Mouse (Mus musculus): ENCODE measurements around the gene Cog5.

Gene Cog5

DNA sequence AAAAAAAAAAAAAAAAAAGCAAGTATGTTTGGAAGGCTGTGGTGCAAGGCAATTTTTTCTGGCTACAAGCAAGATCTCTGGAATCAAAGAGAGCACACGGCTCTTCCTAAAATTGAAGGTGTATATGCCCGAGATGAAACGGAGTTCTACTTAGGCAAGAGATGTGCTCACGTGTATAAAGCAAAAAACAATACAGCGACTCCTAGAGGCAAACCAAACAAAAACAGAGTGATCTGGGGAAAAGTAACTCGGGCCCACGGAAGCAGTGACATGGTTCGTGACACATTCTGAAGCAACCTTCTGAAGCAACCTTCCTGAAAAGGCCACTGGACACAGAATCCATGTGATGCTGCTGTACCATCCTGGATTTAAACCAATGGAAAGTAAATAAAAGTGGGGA, 92.6 kb downstream of the Cog5 start:
- no peak for TF ChIP-seq GATA4 (IDR thresholded peaks at IDR 0.05; ENCODE audit: insufficient replicate concordance, low read length)

DNA sequence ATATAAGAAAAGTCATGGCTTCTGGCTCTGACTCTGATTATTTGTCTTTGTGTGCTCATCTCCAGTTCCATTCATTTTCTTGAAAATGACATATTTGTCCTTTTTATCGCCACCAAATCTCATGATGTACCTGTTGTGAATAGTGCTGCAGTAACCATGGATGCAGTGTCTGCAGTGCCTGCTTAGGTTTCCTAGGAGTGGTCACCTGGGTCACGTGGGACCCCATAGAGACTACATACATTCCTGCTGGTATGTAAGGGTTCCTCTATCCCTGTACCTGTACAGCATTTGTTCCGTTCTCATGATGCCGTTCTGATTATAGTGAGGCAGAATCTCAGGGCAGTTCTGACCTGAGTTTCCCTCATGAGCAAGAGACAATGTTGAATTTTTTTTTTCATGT, 95.2 kb downstream of the Cog5 start:
- no peak for TF ChIP-seq GATA4 (IDR thresholded peaks at IDR 0.05; ENCODE audit: insufficient replicate concordance, low read length)

GRCm38 (mm10) chr12:31754465-31754864, 99.8 kb downstream of the Cog5 start:
- TF ChIP-seq GATA4 (IDR thresholded peaks at IDR 0.05; ENCODE audit: insufficient replicate concordance, low read length), result no peak

- no peak for TF ChIP-seq GATA4 (IDR thresholded peaks at IDR 0.05; ENCODE audit: insufficient replicate concordance, low read length)
These were observed 101.5 kb downstream of the Cog5 start for GRCm38 (mm10) chr12:31755885-31756755.

DNA sequence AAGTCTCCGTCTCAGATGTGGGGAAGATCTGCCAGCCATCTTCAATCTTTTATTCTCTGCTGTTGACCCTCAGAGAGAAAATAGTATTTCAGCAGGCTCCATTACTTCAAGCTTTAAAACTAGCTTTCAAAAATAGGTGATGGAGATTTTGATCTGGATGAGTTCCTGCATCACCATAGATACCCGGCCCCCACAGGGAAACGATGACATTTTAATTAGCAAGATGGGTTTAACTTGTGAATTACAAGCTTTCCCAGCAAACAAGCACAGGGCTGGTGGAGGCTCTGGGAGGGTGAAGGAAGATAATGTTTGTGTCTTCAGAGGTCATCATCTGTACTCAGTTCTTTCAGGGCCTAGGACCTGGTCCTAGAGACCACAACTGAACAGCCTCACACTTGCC, 118.9 kb downstream of the Cog5 start:
- no peak for TF ChIP-seq GATA4 (IDR thresholded peaks at IDR 0.05; ENCODE audit: insufficient replicate concordance, low read length)

DNA sequence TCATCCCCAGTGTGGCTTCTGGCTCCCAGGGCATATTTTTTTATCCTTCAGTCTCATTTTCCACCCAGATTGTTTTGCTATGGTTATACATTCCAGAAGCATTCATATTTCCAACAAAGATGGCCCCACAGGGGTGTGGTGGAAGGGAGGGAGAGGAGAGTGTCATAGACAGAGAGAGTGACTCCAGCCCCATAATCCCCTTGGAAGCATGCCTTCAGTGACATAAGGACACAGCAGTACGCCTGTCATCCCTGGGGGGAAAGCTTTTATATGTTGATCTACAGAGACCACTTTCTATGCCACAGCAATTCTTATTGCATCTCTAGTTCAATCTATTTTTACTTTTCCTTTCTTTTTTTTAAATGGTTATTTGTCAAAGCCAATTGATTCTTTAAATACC, 129.6 kb downstream of the Cog5 start:
- TF ChIP-seq GATA4 (IDR thresholded peaks at IDR 0.05; ENCODE audit: insufficient replicate concordance, low read length), result no peak

GRCm38 (mm10) chr12:31788530-31788929, 133.9 kb downstream of the Cog5 start:
- no peak for TF ChIP-seq GATA4 (IDR thresholded peaks at IDR 0.05; ENCODE audit: insufficient replicate concordance, low read length)

DNA sequence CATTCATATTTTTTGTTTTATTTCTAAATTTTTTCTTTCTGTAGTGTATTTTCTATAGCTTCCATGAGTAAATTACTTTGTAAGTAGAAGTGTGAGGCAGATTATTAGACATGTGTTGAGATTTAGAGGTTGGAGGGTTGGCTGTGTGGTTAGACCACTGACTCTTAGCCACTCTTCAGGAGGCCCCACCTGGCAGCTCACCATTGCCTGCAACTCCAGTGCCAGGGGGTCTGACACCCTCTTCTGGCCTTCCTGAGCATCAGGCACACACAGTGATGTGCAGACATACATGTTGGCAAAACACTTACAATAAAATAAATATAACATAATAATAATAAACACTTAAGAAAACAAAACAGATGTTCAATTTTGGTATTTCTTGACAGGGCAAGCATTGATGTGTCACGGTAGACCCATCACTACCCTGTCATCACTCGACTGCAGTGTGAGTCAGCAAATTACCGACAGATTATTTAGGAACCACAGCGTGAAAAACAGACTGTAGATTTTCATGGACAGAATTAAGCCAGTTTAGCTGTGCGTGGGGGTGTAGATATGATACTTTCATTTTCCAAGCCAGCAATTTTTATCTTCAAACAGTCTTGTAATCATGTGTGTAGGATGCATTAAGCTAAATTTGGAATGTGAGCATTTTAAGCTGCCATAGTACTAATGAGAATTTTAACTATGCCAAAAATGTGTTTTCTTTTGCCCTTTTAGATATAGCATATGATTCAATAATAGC, 151.9 kb downstream of the Cog5 start:
- TF ChIP-seq GATA4 (IDR thresholded peaks at IDR 0.05; ENCODE audit: insufficient replicate concordance, low read length), result no peak

GRCm38 (mm10) chr12:31818051-31818461, 163.4 kb downstream of the Cog5 start:
- TF ChIP-seq GATA4 (IDR thresholded peaks at IDR 0.05; ENCODE audit: insufficient replicate concordance, low read length), result no peak

DNA sequence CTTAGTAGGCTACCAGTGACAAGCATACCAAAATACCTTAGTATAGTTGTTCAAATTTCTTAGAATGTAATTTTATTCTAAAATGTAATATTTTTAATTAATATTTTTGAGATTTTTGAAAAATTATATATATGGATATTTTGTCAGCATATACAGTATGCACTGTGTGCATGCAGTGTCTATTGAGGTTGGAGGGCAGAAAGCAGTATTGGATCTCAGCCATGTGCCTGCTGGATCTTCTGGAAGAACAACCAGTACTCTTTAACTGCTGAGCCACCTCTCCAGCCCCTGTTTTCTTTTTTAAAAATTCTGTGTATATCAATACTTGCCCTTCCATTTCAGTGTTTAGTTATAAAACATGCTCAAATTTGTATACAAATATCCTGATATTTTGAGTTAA, 164.4 kb downstream of the Cog5 start:
- TF ChIP-seq GATA4 (IDR thresholded peaks at IDR 0.05; ENCODE audit: insufficient replicate concordance, low read length), result no peak

GRCm38 (mm10) chr12:31819520-31819919, 164.9 kb downstream of the Cog5 start:
- TF ChIP-seq GATA4 (IDR thresholded peaks at IDR 0.05; ENCODE audit: insufficient replicate concordance, low read length), result no peak

DNA sequence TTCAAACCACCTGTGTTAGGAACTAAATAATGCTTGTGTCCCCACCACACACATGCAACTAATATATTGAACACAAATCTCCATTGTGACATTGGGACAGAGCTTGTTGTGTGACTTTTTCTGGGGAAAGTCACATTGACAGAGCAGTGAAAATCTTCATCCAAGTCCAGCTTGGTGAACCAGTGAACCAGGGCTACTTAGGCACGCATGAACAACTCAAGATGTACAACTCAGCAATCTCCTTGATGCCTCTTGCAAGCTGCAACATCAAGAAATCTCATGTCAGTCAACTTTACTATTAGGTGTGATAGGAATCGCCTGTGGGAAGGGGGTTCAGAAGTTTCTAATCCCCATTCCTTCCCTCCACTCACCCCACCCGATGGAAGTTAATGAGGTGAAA, 169.0 kb downstream of the Cog5 start:
- no peak for TF ChIP-seq GATA4 (IDR thresholded peaks at IDR 0.05; ENCODE audit: insufficient replicate concordance, low read length)

GRCm38 (mm10) chr12:31824831-31825230, 170.2 kb downstream of the Cog5 start:
- TF ChIP-seq GATA4 (IDR thresholded peaks at IDR 0.05; ENCODE audit: insufficient replicate concordance, low read length), result no peak

DNA sequence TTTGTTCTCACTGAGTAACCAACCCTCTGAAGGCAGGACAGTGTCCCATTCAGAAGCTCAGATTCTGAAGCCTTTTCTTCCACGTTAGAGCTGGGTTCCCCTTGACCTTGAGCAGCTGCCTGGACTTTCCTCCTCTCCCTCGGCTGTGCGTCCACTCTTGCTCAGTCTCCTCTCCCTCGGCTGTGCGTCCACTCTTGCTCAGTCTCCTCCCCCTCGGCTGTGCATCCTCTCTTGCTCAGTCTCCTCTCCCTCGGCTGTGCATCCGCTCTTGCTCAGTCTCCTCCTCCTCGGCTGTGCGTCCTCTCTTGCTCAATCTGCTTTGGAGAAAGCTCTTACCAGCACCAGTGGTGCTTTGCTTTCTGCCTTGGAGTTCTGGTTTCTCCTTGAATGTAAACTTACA, 171.2 kb downstream of the Cog5 start:
- TF ChIP-seq GATA4 (IDR thresholded peaks at IDR 0.05; ENCODE audit: insufficient replicate concordance, low read length), result no peak

- TF ChIP-seq GATA4 (IDR thresholded peaks at IDR 0.05; ENCODE audit: insufficient replicate concordance, low read length), result no peak
These were observed 171.8 kb downstream of the Cog5 start for GRCm38 (mm10) chr12:31826476-31826875.

- no peak for TF ChIP-seq GATA4 (IDR thresholded peaks at IDR 0.05; ENCODE audit: insufficient replicate concordance, low read length)
These were observed 180.8 kb downstream of the Cog5 start for GRCm38 (mm10) chr12:31835480-31835879.

Measured in liver, adult (tissue).